In the genomic region with DNA sequence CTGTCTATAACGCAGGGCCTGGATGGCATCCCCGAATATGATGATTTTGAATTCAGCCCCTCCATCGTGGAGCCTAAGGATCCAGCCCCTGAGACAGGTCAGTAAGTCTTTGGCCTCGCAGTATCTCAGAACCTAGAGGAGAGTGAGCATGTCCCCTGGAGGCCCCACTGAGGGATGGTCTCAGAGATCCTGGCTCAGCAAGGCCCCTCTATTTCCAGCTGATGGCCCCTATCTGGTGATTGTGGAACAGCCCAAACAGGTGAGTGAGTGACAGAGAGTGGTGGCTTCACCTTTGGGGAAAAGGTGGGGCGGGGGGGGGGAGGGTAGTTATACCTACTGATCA, we compare ENCODE assay signal across 8 mouse cellular contexts. TPM values are rescaled to one million over a fixed set of nuclear protein-coding genes. Genes with fewer than 3 reads are reported as not detected.
A peak's percentile ranks its signal among the peaks of the same experiment; 100 is the strongest.
DNase-seq lines count a peak whose midpoint lies in the region; ATAC-seq lines count a peak whose summit lies in the region.

No protein-coding gene starts in this region.

- H3K4me1 ChIP-seq in forebrain, embryonic 10.5 days, result peaks cover 43% of the 10 kb centered on the region
- H3K4me1 ChIP-seq in forebrain, embryonic 15.5 days, result peaks cover 35% of the 10 kb centered on the region
- peaks cover 37% of the 10 kb centered on the region for H3K4me1 ChIP-seq in limb, embryonic 10.5 days
- peaks cover 18% of the 10 kb centered on the region; the same call in 1 of the 2 replicates for H3K4me1 ChIP-seq in stomach, embryonic 14.5 days (ENCODE audit: control insufficient read depth, insufficient read depth, low read length)

- peak overlapping the region; percentile 81; the same call in 1 of the 2 replicates for H3K27ac ChIP-seq in forebrain, embryonic 10.5 days
- no peak overlapping the region for H3K27ac ChIP-seq in forebrain, embryonic 15.5 days (replicated peaks)
- peak overlapping the region; percentile 78; the same call in 1 of the 2 replicates for H3K27ac ChIP-seq in limb, embryonic 10.5 days
- H3K27ac ChIP-seq in stomach, embryonic 14.5 days (ENCODE audit: low read length), result no peak overlapping the region

- WGBS in forebrain, embryonic 10.5 days, result 54% methylated on average over 5 of the region's 5 CpGs
- 58% methylated on average over 5 of the region's 5 CpGs for WGBS in forebrain, embryonic 15.5 days
- WGBS in limb, embryonic 10.5 days, result 48% methylated on average over 5 of the region's 5 CpGs
- WGBS in stomach, embryonic 14.5 days, result 57% methylated on average over 5 of the region's 5 CpGs

- no peak overlapping the region for H3K9ac ChIP-seq in forebrain, embryonic 15.5 days (replicated peaks)
- H3K9ac ChIP-seq in stomach, embryonic 14.5 days (replicated peaks; ENCODE audit: low read depth, low read length), result peak overlapping the region; percentile 41; the same call in 1 of the 2 replicates

- no peak for DNase-seq in forebrain, embryonic 10.5 days (ENCODE audit: extremely low spot score, low spot score)
- DNase-seq in ovary, adult 18-20 months (ENCODE audit: low spot score), result peak; percentile 2
- no peak for DNase-seq in ovary, postnatal 36 days (ENCODE audit: low spot score)
- no peak for DNase-seq in limb, embryonic 10.5 days (ENCODE audit: low spot score)
- no peak for DNase-seq in layer of hippocampus, adult 9-11 months
- no peak for DNase-seq in frontal cortex, postnatal 25 days (ENCODE audit: low spot score in 2 of 2)

- ATAC-seq in forebrain, embryonic 15.5 days (replicated peaks), result no peak
- no peak for ATAC-seq in stomach, embryonic 14.5 days (ENCODE audit: insufficient number of reproducible peaks, insufficient read depth, low FRiP score, low read depth)

- H3K4me3 ChIP-seq in forebrain, embryonic 10.5 days, result peak overlapping the region; percentile 63
- no peak overlapping the region for H3K4me3 ChIP-seq in forebrain, embryonic 15.5 days
- peak overlapping the region; percentile 69 for H3K4me3 ChIP-seq in limb, embryonic 10.5 days
- peak overlapping the region; percentile 81 for H3K4me3 ChIP-seq in stomach, embryonic 14.5 days (ENCODE audit: low read depth, low read length)

- H3K36me3 ChIP-seq in forebrain, embryonic 10.5 days (replicated peaks), result peaks cover 16% of the 10 kb centered on the region; the same call in 1 of the 2 replicates
- H3K36me3 ChIP-seq in forebrain, embryonic 15.5 days, result 0 out of 2 replicates have a peak, but pooled peaks cover 2% of the 10 kb centered on the region
- peaks cover 19% of the 10 kb centered on the region for H3K36me3 ChIP-seq in limb, embryonic 10.5 days
- H3K36me3 ChIP-seq in stomach, embryonic 14.5 days (ENCODE audit: control insufficient read depth, insufficient read depth, low read length), result peaks cover 27% of the 10 kb centered on the region

- no peak overlapping the region; the same call in 1 of the 2 replicates for H3K4me2 ChIP-seq in forebrain, embryonic 15.5 days (replicated peaks)
- H3K4me2 ChIP-seq in stomach, embryonic 14.5 days (replicated peaks; ENCODE audit: low read depth, low read length), result peak overlapping the region; percentile 99

- H3K27me3 ChIP-seq in forebrain, embryonic 10.5 days (ENCODE audit: poor library complexity, severe bottlenecking), result peaks cover 68% of the 10 kb centered on the region
- peaks cover 18% of the 10 kb centered on the region for H3K27me3 ChIP-seq in forebrain, embryonic 15.5 days
- H3K27me3 ChIP-seq in limb, embryonic 10.5 days (ENCODE audit: low read depth, poor library complexity, severe bottlenecking), result peaks cover 53% of the 10 kb centered on the region
- H3K27me3 ChIP-seq in stomach, embryonic 14.5 days (ENCODE audit: control insufficient read depth, insufficient read depth, low read length), result no peaks in the 10 kb centered on the region

- no peaks in the 10 kb centered on the region for H3K9me3 ChIP-seq in forebrain, embryonic 10.5 days
- no peaks in the 10 kb centered on the region for H3K9me3 ChIP-seq in forebrain, embryonic 15.5 days
- H3K9me3 ChIP-seq in limb, embryonic 10.5 days (replicated peaks), result no peaks in the 10 kb centered on the region
- H3K9me3 ChIP-seq in stomach, embryonic 14.5 days (ENCODE audit: control insufficient read depth, low read depth, low read length), result no peaks in the 10 kb centered on the region

RNA-seq across cellular contexts. Expression of a gene that starts 2.1 kb away (rescaled TPM):
- polyA plus RNA-seq in forebrain, embryonic 10.5 days (2016; fragmentation: Nextera tagmentation; extraction: Ambion mirVana), result 3.8 and 3.9 TPM in 2 replicates
- 1.9 and 2.2 TPM in 2 replicates for polyA plus RNA-seq in forebrain, embryonic 15.5 days (2015; fragmentation: Nextera tagmentation; extraction: Ambion mirVana)
- 4.5 and 5.8 TPM in 2 replicates for polyA plus RNA-seq in limb, embryonic 10.5 days (2016; fragmentation: Nextera tagmentation; extraction: Ambion mirVana)
- 8.0 and 10.1 TPM in 2 replicates for polyA plus RNA-seq in stomach, embryonic 14.5 days (2014; fragmentation: Nextera tagmentation; extraction: Ambion mirVana)

RNA-seq across cellular contexts. Expression of a gene that starts 20.7 kb away (rescaled TPM):
- 2.8 and 2.9 TPM in 2 replicates for polyA plus RNA-seq in forebrain, embryonic 10.5 days (2016; fragmentation: Nextera tagmentation; extraction: Ambion mirVana)
- 78.2 and 79.9 TPM in 2 replicates for polyA plus RNA-seq in forebrain, embryonic 15.5 days (2015; fragmentation: Nextera tagmentation; extraction: Ambion mirVana)
- polyA plus RNA-seq in limb, embryonic 10.5 days (2016; fragmentation: Nextera tagmentation; extraction: Ambion mirVana), result 1.4 and 1.8 TPM in 2 replicates
- polyA plus RNA-seq in stomach, embryonic 14.5 days (2014; fragmentation: Nextera tagmentation; extraction: Ambion mirVana), result 41.9 and 44.3 TPM in 2 replicates

RNA-seq across cellular contexts. Expression of a gene that starts 21.7 kb away (rescaled TPM):
- 17.9 and 18.0 TPM in 2 replicates for polyA plus RNA-seq in forebrain, embryonic 10.5 days (2016; fragmentation: Nextera tagmentation; extraction: Ambion mirVana)
- polyA plus RNA-seq in forebrain, embryonic 15.5 days (2015; fragmentation: Nextera tagmentation; extraction: Ambion mirVana), result 37.5 and 40.2 TPM in 2 replicates
- 12.2 and 13.0 TPM in 2 replicates for polyA plus RNA-seq in limb, embryonic 10.5 days (2016; fragmentation: Nextera tagmentation; extraction: Ambion mirVana)
- 13.7 and 16.1 TPM in 2 replicates for polyA plus RNA-seq in stomach, embryonic 14.5 days (2014; fragmentation: Nextera tagmentation; extraction: Ambion mirVana)

RNA-seq across cellular contexts. Expression of a gene that starts 32.3 kb away (rescaled TPM):
- polyA plus RNA-seq in forebrain, embryonic 10.5 days (2016; fragmentation: Nextera tagmentation; extraction: Ambion mirVana), result 206 and 224 TPM in 2 replicates
- polyA plus RNA-seq in forebrain, embryonic 15.5 days (2015; fragmentation: Nextera tagmentation; extraction: Ambion mirVana), result 351 and 362 TPM in 2 replicates
- 150 and 183 TPM in 2 replicates for polyA plus RNA-seq in limb, embryonic 10.5 days (2016; fragmentation: Nextera tagmentation; extraction: Ambion mirVana)
- 151 and 169 TPM in 2 replicates for polyA plus RNA-seq in stomach, embryonic 14.5 days (2014; fragmentation: Nextera tagmentation; extraction: Ambion mirVana)

RNA-seq across cellular contexts. Expression of a gene that starts 34.7 kb away (rescaled TPM):
- polyA plus RNA-seq in forebrain, embryonic 10.5 days (2016; fragmentation: Nextera tagmentation; extraction: Ambion mirVana), result 12.5 and 13.3 TPM in 2 replicates
- 8.7 and 9.3 TPM in 2 replicates for polyA plus RNA-seq in forebrain, embryonic 15.5 days (2015; fragmentation: Nextera tagmentation; extraction: Ambion mirVana)
- polyA plus RNA-seq in limb, embryonic 10.5 days (2016; fragmentation: Nextera tagmentation; extraction: Ambion mirVana), result 7.7 and 8.1 TPM in 2 replicates
- 10.8 and 11.4 TPM in 2 replicates for polyA plus RNA-seq in stomach, embryonic 14.5 days (2014; fragmentation: Nextera tagmentation; extraction: Ambion mirVana)

Comparison
In these comparisons a context has a peak if more than half of its experiments do, and no peak if none do; other contexts are left out.
1. H3K27ac ChIP-seq: peak in forebrain, embryonic 10.5 days (single experiment) and limb, embryonic 10.5 days (single experiment); none in forebrain, embryonic 15.5 days (single experiment) and stomach, embryonic 14.5 days (single experiment).
2. RNA of a gene that starts 20.7 kb away (polyA plus RNA-seq): 78.2 to 79.9 TPM in forebrain, embryonic 15.5 days and 41.9 to 44.3 TPM in stomach, embryonic 14.5 days; 2.8 to 2.9 TPM in forebrain, embryonic 10.5 days and 1.4 to 1.8 TPM in limb, embryonic 10.5 days; every median in the first group is over 10 times any median in the second.